Mouse (Mus musculus): ENCODE data around the gene Maml2. TPM values are rescaled to one million over a fixed set of nuclear protein-coding genes. Genes with fewer than 3 reads are reported as not detected.

Maml2 gene
- polyA plus RNA-seq, 1 experiment from 2014 or later: 6.5 TPM

- 63% methylated on average over 5 of the region's 5 CpGs for WGBS
- no peak overlapping the region for H3K4me2 ChIP-seq (ENCODE audit: low read length)
- ATAC-seq (replicated peaks; ENCODE audit: low FRiP score, low TSS enrichment, low read depth) (no peak), DNase-seq (ENCODE audit: low spot score) (no peak)
- H3K9ac ChIP-seq (ENCODE audit: low read length): no peak overlapping the region
- H3K27ac ChIP-seq (ENCODE audit: low read depth): no peak overlapping the region
- H3K4me1 ChIP-seq (replicated peaks; ENCODE audit: control insufficient read depth, insufficient read depth, low read length): peaks cover 10% of the 10 kb centered on the region; the same call in 1 of the 2 replicates
- no peaks in the 10 kb centered on the region for H3K27me3 ChIP-seq (replicated peaks; ENCODE audit: control insufficient read depth, insufficient read depth, low read length)
- H3K36me3 ChIP-seq (ENCODE audit: control insufficient read depth, insufficient read depth, low read length): no peaks in the 10 kb centered on the region
- H3K9me3 ChIP-seq (ENCODE audit: control insufficient read depth, low read length): no peaks in the 10 kb centered on the region
- no peak overlapping the region for H3K4me3 ChIP-seq (ENCODE audit: low read depth, low read length)
Measured at GRCm38 (mm10) chr9:13525561-13526255, 228.0 kb downstream of the Maml2 start.

- Histone ChIP-seq H3K9ac (ENCODE audit: low read length) (no peak overlapping the region), H3K36me3 (ENCODE audit: control insufficient read depth, insufficient read depth, low read length) (no peaks in the 10 kb centered on the region), H3K9me3 (ENCODE audit: control insufficient read depth, low read length) (no peaks in the 10 kb centered on the region), H3K4me1 (replicated peaks; ENCODE audit: control insufficient read depth, insufficient read depth, low read length) (peaks cover under 1% of the 10 kb centered on the region; the same call in 1 of the 2 replicates), H3K4me3 (ENCODE audit: low read depth, low read length) (no peak overlapping the region), H3K4me2 (ENCODE audit: low read length) (no peak overlapping the region), H3K27me3 (replicated peaks; ENCODE audit: control insufficient read depth, insufficient read depth, low read length) (no peaks in the 10 kb centered on the region), H3K27ac (ENCODE audit: low read depth) (no peak overlapping the region)
- WGBS: 81% methylated on average over 4 of the region's 4 CpGs
- DNase-seq (ENCODE audit: low spot score) (no peak), ATAC-seq (replicated peaks; ENCODE audit: low FRiP score, low TSS enrichment, low read depth) (no peak)
Measured at GRCm38 (mm10) chr9:13530575-13530974, 232.8 kb downstream of the Maml2 start.

GRCm38 (mm10) chr9:13533076-13533707 lies 235.4 kb downstream of the Maml2 start:
- DNase-seq (ENCODE audit: low spot score) (no peak), ATAC-seq (replicated peaks; ENCODE audit: low FRiP score, low TSS enrichment, low read depth) (no peak)
- no peak overlapping the region for H3K9ac ChIP-seq (ENCODE audit: low read length)
- H3K4me3 ChIP-seq (ENCODE audit: low read depth, low read length): no peak overlapping the region
- 76% methylated on average over 11 of the region's 11 CpGs for WGBS
- H3K4me2 ChIP-seq (ENCODE audit: low read length): no peak overlapping the region
- H3K36me3 ChIP-seq (ENCODE audit: control insufficient read depth, insufficient read depth, low read length): no peaks in the 10 kb centered on the region
- H3K27me3 ChIP-seq (replicated peaks; ENCODE audit: control insufficient read depth, insufficient read depth, low read length): no peaks in the 10 kb centered on the region
- no peaks in the 10 kb centered on the region for H3K9me3 ChIP-seq (ENCODE audit: control insufficient read depth, low read length)
- peaks cover 8% of the 10 kb centered on the region; the same call in 1 of the 2 replicates for H3K4me1 ChIP-seq (replicated peaks; ENCODE audit: control insufficient read depth, insufficient read depth, low read length)
- H3K27ac ChIP-seq (ENCODE audit: low read depth): no peak overlapping the region

- no peak for ATAC-seq (replicated peaks; ENCODE audit: low FRiP score, low TSS enrichment, low read depth)
- Histone ChIP-seq H3K9me3 (ENCODE audit: control insufficient read depth, low read length) (no peaks in the 10 kb centered on the region), H3K27ac (ENCODE audit: low read depth) (no peak overlapping the region), H3K36me3 (ENCODE audit: control insufficient read depth, insufficient read depth, low read length) (no peaks in the 10 kb centered on the region), H3K4me2 (ENCODE audit: low read length) (no peak overlapping the region), H3K4me3 (ENCODE audit: low read depth, low read length) (no peak overlapping the region), H3K27me3 (replicated peaks; ENCODE audit: control insufficient read depth, insufficient read depth, low read length) (no peaks in the 10 kb centered on the region), H3K4me1 (replicated peaks; ENCODE audit: control insufficient read depth, insufficient read depth, low read length) (peaks cover 8% of the 10 kb centered on the region; the same call in 1 of the 2 replicates), H3K9ac (ENCODE audit: low read length) (no peak overlapping the region)
- no peak for DNase-seq (ENCODE audit: low spot score)
- whole genome bisulfite sequencing: 70% methylated on average over 5 of the region's 5 CpGs
Measured at GRCm38 (mm10) chr9:13535803-13536202, 238.0 kb downstream of the Maml2 start.

- Histone ChIP-seq H3K27ac (ENCODE audit: low read depth) (peak overlapping the region; percentile 5; the same call in 1 of the 2 replicates), H3K4me2 (ENCODE audit: low read length) (0 out of 2 replicates have a peak overlapping the region, but pooled peaks have one; percentile 1), H3K9ac (ENCODE audit: low read length) (no peak overlapping the region), H3K27me3 (replicated peaks; ENCODE audit: control insufficient read depth, insufficient read depth, low read length) (no peaks in the 10 kb centered on the region), H3K4me1 (replicated peaks; ENCODE audit: control insufficient read depth, insufficient read depth, low read length) (peaks cover 8% of the 10 kb centered on the region; the same call in 1 of the 2 replicates), H3K36me3 (ENCODE audit: control insufficient read depth, insufficient read depth, low read length) (no peaks in the 10 kb centered on the region), H3K9me3 (ENCODE audit: control insufficient read depth, low read length) (no peaks in the 10 kb centered on the region), H3K4me3 (ENCODE audit: low read depth, low read length) (no peak overlapping the region)
- ATAC-seq (replicated peaks; ENCODE audit: low FRiP score, low TSS enrichment, low read depth) (0 out of 2 replicates have a peak, but pooled peaks have one; percentile 53), DNase-seq (ENCODE audit: low spot score) (no peak)
- 31% methylated on average over 12 of the region's 12 CpGs for WGBS
Measured at GRCm38 (mm10) chr9:13536419-13537261, 238.9 kb downstream of the Maml2 start.

GRCm38 (mm10) chr9:13538200-13538599 lies 240.4 kb downstream of the Maml2 start:
- no peak overlapping the region for H3K4me3 ChIP-seq (ENCODE audit: low read depth, low read length)
- no peak overlapping the region for H3K9ac ChIP-seq (ENCODE audit: low read length)
- no peak overlapping the region for H3K4me2 ChIP-seq (ENCODE audit: low read length)
- no peak overlapping the region for H3K27ac ChIP-seq (ENCODE audit: low read depth)
- peaks cover 8% of the 10 kb centered on the region; the same call in 1 of the 2 replicates for H3K4me1 ChIP-seq (replicated peaks; ENCODE audit: control insufficient read depth, insufficient read depth, low read length)
- no peak for DNase-seq (ENCODE audit: low spot score)
- 75% methylated on average over 7 of the region's 7 CpGs for WGBS
- ATAC-seq (replicated peaks; ENCODE audit: low FRiP score, low TSS enrichment, low read depth): no peak
- H3K27me3 ChIP-seq (replicated peaks; ENCODE audit: control insufficient read depth, insufficient read depth, low read length): no peaks in the 10 kb centered on the region
- no peaks in the 10 kb centered on the region for H3K9me3 ChIP-seq (ENCODE audit: control insufficient read depth, low read length)
- H3K36me3 ChIP-seq (ENCODE audit: control insufficient read depth, insufficient read depth, low read length): no peaks in the 10 kb centered on the region

GRCm38 (mm10) chr9:13539535-13539934 lies 241.8 kb downstream of the Maml2 start:
- DNase-seq (ENCODE audit: low spot score): no peak
- H3K4me2 ChIP-seq (ENCODE audit: low read length): no peak overlapping the region
- H3K9ac ChIP-seq (ENCODE audit: low read length): no peak overlapping the region
- no peaks in the 10 kb centered on the region for H3K36me3 ChIP-seq (ENCODE audit: control insufficient read depth, insufficient read depth, low read length)
- 54% methylated on average over 4 of the region's 4 CpGs for WGBS
- ATAC-seq (replicated peaks; ENCODE audit: low FRiP score, low TSS enrichment, low read depth): no peak
- H3K4me3 ChIP-seq (ENCODE audit: low read depth, low read length): no peak overlapping the region
- H3K27ac ChIP-seq (ENCODE audit: low read depth): no peak overlapping the region
- H3K27me3 ChIP-seq (replicated peaks; ENCODE audit: control insufficient read depth, insufficient read depth, low read length): no peaks in the 10 kb centered on the region
- H3K9me3 ChIP-seq (ENCODE audit: control insufficient read depth, low read length): no peaks in the 10 kb centered on the region
- H3K4me1 ChIP-seq (replicated peaks; ENCODE audit: control insufficient read depth, insufficient read depth, low read length): peaks cover 8% of the 10 kb centered on the region; the same call in 1 of the 2 replicates

GRCm38 (mm10) chr9:13540227-13540626 lies 242.5 kb downstream of the Maml2 start:
- no peaks in the 10 kb centered on the region for H3K9me3 ChIP-seq (ENCODE audit: control insufficient read depth, low read length)
- ATAC-seq (replicated peaks; ENCODE audit: low FRiP score, low TSS enrichment, low read depth): no peak
- H3K4me3 ChIP-seq (ENCODE audit: low read depth, low read length): no peak overlapping the region
- H3K27ac ChIP-seq (ENCODE audit: low read depth): no peak overlapping the region
- no peak overlapping the region for H3K4me2 ChIP-seq (ENCODE audit: low read length)
- DNase-seq (ENCODE audit: low spot score): no peak
- no peaks in the 10 kb centered on the region for H3K27me3 ChIP-seq (replicated peaks; ENCODE audit: control insufficient read depth, insufficient read depth, low read length)
- H3K4me1 ChIP-seq (replicated peaks; ENCODE audit: control insufficient read depth, insufficient read depth, low read length): peaks cover 8% of the 10 kb centered on the region; the same call in 1 of the 2 replicates
- H3K9ac ChIP-seq (ENCODE audit: low read length): no peak overlapping the region
- no peaks in the 10 kb centered on the region for H3K36me3 ChIP-seq (ENCODE audit: control insufficient read depth, insufficient read depth, low read length)
- 83% methylated on average over 2 of the region's 2 CpGs for WGBS

Measured in intestine, embryonic 14.5 days (tissue).